Comparison of ENCODE assay signal across 15 mouse cellular contexts in genomic region chr13:102458711-102459110, GRCm38 (mm10).
A peak's percentile ranks its signal among the peaks of the same experiment; 100 is the strongest.
DNase-seq lines count a peak whose midpoint lies in the region; ATAC-seq lines count a peak whose summit lies in the region.
"Had no signal": no experiment of that assay in that cellular context is flagged by ENCODE, and none has a peak within 500 bp of the region (broad histone marks: within the 10 kb centered on the region; RNA-seq: fewer than 3 reads in every experiment).

No protein-coding gene starts in this region.

- H3K36me3 ChIP-seq in kidney, embryonic 14.5 days (ENCODE audit: control insufficient read depth, insufficient read depth, low read length), result no peaks in the 10 kb centered on the region
- H3K36me3 ChIP-seq: forebrain, embryonic 15.5 days; heart, embryonic 13.5 days had no signal

- no peaks in the 10 kb centered on the region for H3K9me3 ChIP-seq in kidney, embryonic 14.5 days (ENCODE audit: control insufficient read depth, low read length)
- H3K9me3 ChIP-seq: forebrain, embryonic 15.5 days; heart, embryonic 13.5 days had no signal

- H3K4me2 ChIP-seq in kidney, embryonic 14.5 days (replicated peaks; ENCODE audit: low read depth, low read length), result no peak overlapping the region
- H3K4me2 ChIP-seq: forebrain, embryonic 15.5 days; heart, embryonic 13.5 days had no signal

- peak; percentile 22 for DNase-seq in kidney, adult 9 months
- DNase-seq in retina, postnatal 1 day, result peak; percentile 36
- no peak for DNase-seq in retina, embryonic 14.5 days (ENCODE audit: low spot score)
- DNase-seq in kidney, postnatal 36 days, result peak; percentile 7 to 35
- no peak for DNase-seq in left cerebral cortex, adult 18-20 months (ENCODE audit: low spot score in 2 of 2)
- DNase-seq: adrenal gland, adult 8-10 months; adrenal gland, postnatal 36 days; cerebellum, adult 2 months; cerebellum, postnatal 10 days; gastrocnemius, postnatal 36 days; heart, adult 11 months; heart, postnatal 36 days had no signal

- no peaks in the 10 kb centered on the region; the same call in 1 of the 2 replicates for H3K4me1 ChIP-seq in kidney, embryonic 14.5 days (ENCODE audit: control insufficient read depth, insufficient read depth, low read length)
- H3K4me1 ChIP-seq: forebrain, embryonic 15.5 days had no signal

- no peak for ATAC-seq in kidney, embryonic 14.5 days (ENCODE audit: low FRiP score, low TSS enrichment)
- ATAC-seq: forebrain, embryonic 15.5 days had no signal

- WGBS in kidney, embryonic 14.5 days, result 30% methylated on average over 2 of the region's 2 CpGs

- H3K4me3 ChIP-seq in kidney, embryonic 14.5 days (ENCODE audit: low read length), result no peak overlapping the region
- H3K4me3 ChIP-seq: forebrain, embryonic 15.5 days; heart, embryonic 13.5 days had no signal

- no peaks in the 10 kb centered on the region for H3K27me3 ChIP-seq in kidney, embryonic 14.5 days (ENCODE audit: control insufficient read depth, insufficient read depth, low read length)
- H3K27me3 ChIP-seq: forebrain, embryonic 15.5 days; heart, embryonic 13.5 days had no signal

- H3K9ac ChIP-seq in kidney, embryonic 14.5 days (ENCODE audit: low read depth, low read length), result no peak overlapping the region
- H3K9ac ChIP-seq: forebrain, embryonic 15.5 days; heart, embryonic 13.5 days had no signal

- no peak overlapping the region for H3K27ac ChIP-seq in kidney, embryonic 14.5 days (ENCODE audit: low read depth, low read length)
- H3K27ac ChIP-seq: forebrain, embryonic 15.5 days; heart, embryonic 13.5 days had no signal

Comparison
In these comparisons a context has a peak if more than half of its experiments do, and no peak if none do; other contexts are left out.
1. DNase-seq: peak in kidney, adult 9 months (single experiment), retina, postnatal 1 day (single experiment) and kidney, postnatal 36 days (2 of 2); none in retina, embryonic 14.5 days (single experiment) and left cerebral cortex, adult 18-20 months (0 of 2).